22 mouse cellular contexts compared by ENCODE assay signal in genomic region chr2:132732940-132733339, GRCm38 (mm10). TPM values are rescaled to one million over a fixed set of nuclear protein-coding genes. Genes with fewer than 3 reads are reported as not detected.
A peak's percentile ranks its signal among the peaks of the same experiment; 100 is the strongest.
DNase-seq lines count a peak whose midpoint lies in the region; TF ChIP-seq lines count a peak whose summit lies in the region.
"Had no signal": no experiment of that assay in that cellular context is flagged by ENCODE, and none has a peak within 500 bp of the region (broad histone marks: within the 10 kb centered on the region; RNA-seq: fewer than 3 reads in every experiment).

No protein-coding gene starts in this region.

- TF ChIP-seq CTCF in left cerebral cortex, adult 2 months (IDR thresholded peaks at IDR 0.05), result no peak

- H3K27ac ChIP-seq in left cerebral cortex, adult 2 months, result peak overlapping the region; percentile 67; the same call in 1 of the 2 replicates
- H3K27ac ChIP-seq: embryonic facial prominence, embryonic 15.5 days; forebrain, embryonic 10.5 days; gastrocnemius, adult 2 months; heart, embryonic 15.5 days; hindbrain, embryonic 13.5 days had no signal

- intact Hi-C loops in left cerebral cortex, adult 2 months (cut with DNase I), result no loop called here

- DNase-seq in kidney, adult 8-10 months, result peak; percentile 21 to 69
- no peak for DNase-seq in kidney, adult 18-20 months
- DNase-seq in left cerebral cortex, adult 2 months (ENCODE audit: extremely low spot score in 1 of 2, low spot score in 2 of 2), result no peak
- no peak for DNase-seq in left cerebral cortex, adult 11 months (ENCODE audit: low spot score)
- peak; percentile 32 for DNase-seq in kidney, postnatal 14 days
- no peak for DNase-seq in urinary bladder, postnatal 4 days (ENCODE audit: low spot score in 2 of 2)
- DNase-seq in gastrocnemius, postnatal 4 days (ENCODE audit: low spot score in 2 of 2), result no peak
- DNase-seq: adrenal gland, postnatal 10 days; cerebellum, adult 11 months; cerebellum, adult 8-10 months; cerebellum, postnatal 14 days; embryo, embryonic 11 days; gastrocnemius, adult 2 months; gastrocnemius, postnatal 25 days; heart, adult 18-20 months; heart, postnatal 14 days had no signal

- H3K4me3 ChIP-seq in left cerebral cortex, adult 2 months, result no peak overlapping the region
- H3K4me3 ChIP-seq: embryonic facial prominence, embryonic 15.5 days; erythroblast, embryonic 14.5 days; forebrain, embryonic 10.5 days; gastrocnemius, adult 2 months; heart, embryonic 15.5 days; hindbrain, embryonic 13.5 days had no signal

RNA-seq across cellular contexts. Expression of gene Shld1, which starts 46.2 kb away (rescaled TPM):
- total RNA-seq in left cerebral cortex, adult 2 months (2021), result 10 to 100 TPM in 1 of 2 experiments, 1 to 10 TPM in 1; 9.6 to 10.7 TPM
- total RNA-seq in gastrocnemius, postnatal 4 days (2021), result 1 to 10 TPM; 4.4 to 5.6 TPM

RNA-seq across cellular contexts. Expression of gene Chgb, which starts 48.1 kb away (rescaled TPM):
- total RNA-seq in left cerebral cortex, adult 2 months (2021), result 100 to 1,000 TPM; 285 to 291 TPM
- under 1 TPM; 0.12 to 0.18 TPM for total RNA-seq in gastrocnemius, postnatal 4 days (2021)
- total RNA-seq: hematopoietic stem cell, adult 5-6 weeks had no signal

Comparison
In these comparisons a context has a peak if more than half of its experiments do, and no peak if none do; other contexts are left out.
1. DNase-seq: peak in kidney, adult 8-10 months (2 of 2) and kidney, postnatal 14 days (single experiment); none in kidney, adult 18-20 months (single experiment), left cerebral cortex, adult 2 months (0 of 2), left cerebral cortex, adult 11 months (single experiment), urinary bladder, postnatal 4 days (0 of 2) and gastrocnemius, postnatal 4 days (0 of 2).
2. RNA of gene Chgb, which starts 48.1 kb away (total RNA-seq): 285 to 291 TPM in left cerebral cortex, adult 2 months; 0.12 to 0.18 TPM in gastrocnemius, postnatal 4 days; every median in the first group is over 100 times any median in the second.